In the genomic region with DNA sequence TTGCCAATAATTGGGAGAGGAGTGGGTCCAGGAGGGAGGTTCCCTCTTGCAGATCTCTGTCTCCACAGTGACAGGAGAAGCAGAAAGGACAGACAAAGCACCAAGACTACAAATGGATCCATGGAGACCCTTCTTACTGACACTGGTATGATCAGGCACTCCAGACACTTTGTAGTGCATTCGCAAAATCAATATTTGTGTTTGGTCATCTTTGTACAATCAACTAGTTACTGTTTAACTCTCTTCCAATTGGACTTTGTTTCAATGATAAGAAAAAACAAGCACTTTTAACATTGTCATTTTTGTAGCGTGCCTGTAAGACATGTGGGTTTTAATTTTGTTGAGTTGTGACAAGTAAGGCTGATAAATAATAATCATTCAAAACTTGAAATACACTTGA, we compare ENCODE assay signal across 28 mouse cellular contexts. TPM values are rescaled to one million over a fixed set of nuclear protein-coding genes. Genes with fewer than 3 reads are reported as not detected.
A peak's percentile ranks its signal among the peaks of the same experiment; 100 is the strongest.
DNase-seq lines count a peak whose midpoint lies in the region; ATAC-seq and TF ChIP-seq lines count a peak whose summit lies in the region.
"Had no signal": no experiment of that assay in that cellular context is flagged by ENCODE, and none has a peak within 500 bp of the region (broad histone marks: within the 10 kb centered on the region; RNA-seq: fewer than 3 reads in every experiment).

A gene (minus strand): TSS at position 135 of the 400 bp plus-strand sequence.

- H3K4me3 ChIP-seq in stomach, embryonic 15.5 days (replicated peaks): no peak within 1 kb of the TSS
- no peak within 1 kb of the TSS for H3K4me3 ChIP-seq in stomach, postnatal 0 days (ENCODE audit: low read depth, low read length)
- no peak within 1 kb of the TSS for H3K4me3 ChIP-seq in liver, embryonic 11.5 days (ENCODE audit: low read depth, low read length)
- peak within 1 kb of the TSS; percentile 39 for H3K4me3 ChIP-seq in liver, embryonic 16.5 days (ENCODE audit: low read depth, low read length)
- no peak within 1 kb of the TSS for H3K4me3 ChIP-seq in neural tube, embryonic 15.5 days (replicated peaks)
- H3K4me3 ChIP-seq: embryonic facial prominence, embryonic 12.5 days; hindbrain, embryonic 10.5 days; layer of hippocampus, adult 2 months; lung, embryonic 15.5 days; myocyte; neural tube, embryonic 12.5 days had no signal

- H3K27ac ChIP-seq in stomach, embryonic 15.5 days: no peak within 1 kb of the TSS
- no peak within 1 kb of the TSS for H3K27ac ChIP-seq in stomach, postnatal 0 days (replicated peaks)
- no peak within 1 kb of the TSS for H3K27ac ChIP-seq in liver, embryonic 11.5 days (ENCODE audit: low read depth, low read length)
- no peak within 1 kb of the TSS for H3K27ac ChIP-seq in liver, embryonic 16.5 days (ENCODE audit: low read length)
- no peak within 1 kb of the TSS for H3K27ac ChIP-seq in neural tube, embryonic 15.5 days (replicated peaks)
- H3K27ac ChIP-seq: embryonic facial prominence, embryonic 12.5 days; hindbrain, embryonic 10.5 days; layer of hippocampus, adult 2 months; lung, embryonic 15.5 days; neural tube, embryonic 12.5 days had no signal

- H3K36me3 ChIP-seq in stomach, embryonic 15.5 days: no peaks in the 10 kb centered on the region
- no peaks in the 10 kb centered on the region for H3K36me3 ChIP-seq in stomach, postnatal 0 days (ENCODE audit: control insufficient read depth, insufficient read depth, low read length)
- no peaks in the 10 kb centered on the region for H3K36me3 ChIP-seq in liver, embryonic 11.5 days (ENCODE audit: control insufficient read depth, insufficient read depth, low read length)
- no peaks in the 10 kb centered on the region for H3K36me3 ChIP-seq in liver, embryonic 16.5 days (ENCODE audit: control insufficient read depth, insufficient read depth)
- no peaks in the 10 kb centered on the region for H3K36me3 ChIP-seq in neural tube, embryonic 15.5 days
- H3K36me3 ChIP-seq: embryonic facial prominence, embryonic 12.5 days; hindbrain, embryonic 10.5 days; lung, embryonic 15.5 days; neural tube, embryonic 12.5 days had no signal

- no peak for TF ChIP-seq EP300 in stomach, postnatal 0 days (optimal IDR thresholded peaks at IDR 0.05)

- no peaks in the 10 kb centered on the region for H3K27me3 ChIP-seq in stomach, embryonic 15.5 days (replicated peaks)
- H3K27me3 ChIP-seq in stomach, postnatal 0 days (ENCODE audit: control insufficient read depth, insufficient read depth, low read length): no peaks in the 10 kb centered on the region
- H3K27me3 ChIP-seq in liver, embryonic 11.5 days (replicated peaks; ENCODE audit: control insufficient read depth, insufficient read depth, low read length): no peaks in the 10 kb centered on the region
- no peaks in the 10 kb centered on the region for H3K27me3 ChIP-seq in liver, embryonic 16.5 days (ENCODE audit: control insufficient read depth, insufficient read depth, low read depth, low read length)
- no peaks in the 10 kb centered on the region for H3K27me3 ChIP-seq in neural tube, embryonic 15.5 days (replicated peaks)
- H3K27me3 ChIP-seq: embryonic facial prominence, embryonic 12.5 days; lung, embryonic 15.5 days; neural tube, embryonic 12.5 days had no signal

- H3K9me3 ChIP-seq in stomach, embryonic 15.5 days: no peaks in the 10 kb centered on the region
- H3K9me3 ChIP-seq in stomach, postnatal 0 days (ENCODE audit: control insufficient read depth, low read length): no peaks in the 10 kb centered on the region
- H3K9me3 ChIP-seq in liver, embryonic 11.5 days (ENCODE audit: control insufficient read depth, low read length): no peaks in the 10 kb centered on the region
- H3K9me3 ChIP-seq in liver, embryonic 16.5 days (replicated peaks; ENCODE audit: control insufficient read depth, low read length): no peaks in the 10 kb centered on the region
- no peaks in the 10 kb centered on the region for H3K9me3 ChIP-seq in neural tube, embryonic 15.5 days (replicated peaks)
- H3K9me3 ChIP-seq: embryonic facial prominence, embryonic 12.5 days; hindbrain, embryonic 10.5 days; lung, embryonic 15.5 days; neural tube, embryonic 12.5 days had no signal

- H3K9ac ChIP-seq in stomach, embryonic 15.5 days: no peak within 1 kb of the TSS
- no peak within 1 kb of the TSS for H3K9ac ChIP-seq in stomach, postnatal 0 days (ENCODE audit: low read length)
- H3K9ac ChIP-seq in liver, embryonic 11.5 days (ENCODE audit: low read depth, low read length): no peak within 1 kb of the TSS
- no peak within 1 kb of the TSS for H3K9ac ChIP-seq in liver, embryonic 16.5 days (ENCODE audit: low read depth, low read length)
- H3K9ac ChIP-seq in neural tube, embryonic 15.5 days (replicated peaks): no peak within 1 kb of the TSS
- H3K9ac ChIP-seq: embryonic facial prominence, embryonic 12.5 days; lung, embryonic 15.5 days; neural tube, embryonic 12.5 days had no signal

- ATAC-seq in stomach, embryonic 15.5 days (ENCODE audit: insufficient read depth, low FRiP score, low read depth): no peak
- ATAC-seq in stomach, postnatal 0 days (ENCODE audit: low FRiP score, low TSS enrichment): no peak
- ATAC-seq in liver, embryonic 11.5 days (replicated peaks; ENCODE audit: low FRiP score): peak; percentile 57; the same call in 1 of the 2 replicates
- ATAC-seq in liver, embryonic 16.5 days (ENCODE audit: low read depth): peak; percentile 77
- ATAC-seq in neural tube, embryonic 15.5 days (ENCODE audit: low FRiP score): no peak
- ATAC-seq: forebrain, embryonic 14.5 days; hindbrain, embryonic 16.5 days had no signal

- 71% methylated on average over 2 of the region's 2 CpGs for WGBS in stomach, embryonic 15.5 days
- WGBS in stomach, postnatal 0 days: 62% methylated on average over 2 of the region's 2 CpGs
- 66% methylated on average over 2 of the region's 2 CpGs for WGBS in liver, embryonic 11.5 days
- WGBS in liver, embryonic 16.5 days (ENCODE audit: insufficient replicate concordance): 48% methylated on average over 2 of the region's 2 CpGs
- WGBS in neural tube, embryonic 15.5 days: 89% methylated on average over 2 of the region's 2 CpGs

- no peak for TF ChIP-seq CTCF in stomach, postnatal 0 days (IDR thresholded peaks at IDR 0.05; ENCODE audit: low read depth)

- H3K4me2 ChIP-seq in stomach, embryonic 15.5 days: no peak within 1 kb of the TSS
- no peak within 1 kb of the TSS for H3K4me2 ChIP-seq in stomach, postnatal 0 days (replicated peaks; ENCODE audit: low read depth)
- no peak within 1 kb of the TSS for H3K4me2 ChIP-seq in liver, embryonic 11.5 days
- H3K4me2 ChIP-seq in liver, embryonic 16.5 days (ENCODE audit: low read depth, low read length): no peak within 1 kb of the TSS
- no peak within 1 kb of the TSS for H3K4me2 ChIP-seq in neural tube, embryonic 15.5 days
- H3K4me2 ChIP-seq: embryonic facial prominence, embryonic 12.5 days; lung, embryonic 15.5 days; midbrain, embryonic 11.5 days; neural tube, embryonic 12.5 days had no signal

- DNase-seq in stomach, postnatal 0 days (ENCODE audit: low spot score): no peak
- no peak for DNase-seq in liver, embryonic 11.5 days (ENCODE audit: low spot score)
- DNase-seq in thymus, adult 18-20 months: no peak
- no peak for DNase-seq in urinary bladder, postnatal 36 days (ENCODE audit: low spot score in 2 of 2)
- DNase-seq: adrenal gland, adult 2 months; cerebellum, adult 11-12 months; cerebellum, adult 9-11 months; embryo, embryonic 11 days; gastrocnemius, postnatal 14 days; heart, postnatal 14 days; kidney, adult 11 months; kidney, postnatal 14 days; lung, postnatal 36 days had no signal

- H3K4me1 ChIP-seq in stomach, embryonic 15.5 days: no peaks in the 10 kb centered on the region
- no peaks in the 10 kb centered on the region for H3K4me1 ChIP-seq in stomach, postnatal 0 days (replicated peaks; ENCODE audit: control insufficient read depth, insufficient read depth)
- no peaks in the 10 kb centered on the region for H3K4me1 ChIP-seq in liver, embryonic 11.5 days (replicated peaks; ENCODE audit: control insufficient read depth, insufficient read depth, low read length)
- H3K4me1 ChIP-seq in liver, embryonic 16.5 days (ENCODE audit: control insufficient read depth, low read depth, low read length): no peaks in the 10 kb centered on the region
- no peaks in the 10 kb centered on the region for H3K4me1 ChIP-seq in neural tube, embryonic 15.5 days
- H3K4me1 ChIP-seq: embryonic facial prominence, embryonic 12.5 days; hindbrain, embryonic 10.5 days; lung, embryonic 15.5 days; neural tube, embryonic 12.5 days had no signal

RNA-seq across cellular contexts. Expression of the gene that starts here (rescaled TPM):
- polyA plus RNA-seq in stomach, embryonic 15.5 days (2015; fragmentation: Nextera tagmentation; extraction: Ambion mirVana): 17.3 and 23.4 TPM in 2 replicates
- 3.3 and 3.6 TPM in 2 replicates for polyA plus RNA-seq in stomach, postnatal 0 days (2015; fragmentation: Nextera tagmentation; extraction: Ambion mirVana)
- 47.2 and 49.0 TPM in 2 replicates for polyA plus RNA-seq in liver, embryonic 11.5 days (2014; fragmentation: Nextera tagmentation; extraction: Ambion mirVana)
- 183 and 197 TPM in 2 replicates for polyA plus RNA-seq in liver, embryonic 16.5 days (2015; fragmentation: Nextera tagmentation; extraction: Ambion mirVana)
- polyA plus RNA-seq in neural tube, embryonic 15.5 days (2015; fragmentation: Nextera tagmentation; extraction: Ambion mirVana): 0.12 and 4.8 TPM in 2 replicates
- polyA plus RNA-seq: embryonic facial prominence, embryonic 12.5 days; forebrain, embryonic 14.5 days; heart, embryonic 14.5 days; hindbrain, embryonic 10.5 days; hindbrain, embryonic 16.5 days; kidney, embryonic 14.5 days; midbrain, embryonic 11.5 days; midbrain, postnatal 0 days; myocyte; neural tube, embryonic 12.5 days had no signal

Comparison
In these comparisons a context has a peak if more than half of its experiments do, and no peak if none do; other contexts are left out.
1. ATAC-seq: peak in liver, embryonic 11.5 days (single experiment) and liver, embryonic 16.5 days (single experiment); none in stomach, embryonic 15.5 days (single experiment), stomach, postnatal 0 days (single experiment) and neural tube, embryonic 15.5 days (single experiment).